Mouse (Mus musculus) brain, embryonic 14.5 days (tissue): ENCODE results near the gene Gimap8. TPM values are rescaled to one million over a fixed set of nuclear protein-coding genes. Genes with fewer than 3 reads are reported as not detected.
A peak's percentile ranks its signal among the peaks of the same experiment; 100 is the strongest.
"Not testable (repeated sequence)": the region's sequence is repeated elsewhere in the genome, so short reads cannot be mapped to it uniquely, and the experiment has no call there.

Source experiments
- DNase-seq: peaks from one replicate; pipeline ENCODE4 v3.0.0-alpha.2; 2011; ENCODE audit warnings: low read depth
- CTCF ChIP-seq: fragments of 200-500 bp; IDR thresholded peaks from 2 replicates; pipeline ENCODE4 v1.5.1; 2012; ENCODE audit warnings: inconsistent platforms, mild to moderate bottlenecking, moderate library complexity, borderline replicate concordance; ENCODE audit not compliant: insufficient read depth, insufficient read length; ENCODE audit errors: extremely low read depth
- POLR2A ChIP-seq: fragments of 200-500 bp; IDR thresholded peaks from 2 replicates; pipeline ENCODE4 v1.6.1; 2012; ENCODE audit warnings: mild to moderate bottlenecking, inconsistent platforms, borderline replicate concordance; ENCODE audit not compliant: poor library complexity, insufficient read depth, insufficient read length, severe bottlenecking; ENCODE audit errors: extremely low read depth
- polyA plus RNA-seq: library from polyadenylated mRNA; depleted of rRNA; stranded (reverse); fragments of >200 nt; gene quantifications from 2 replicates; pipeline ENCODE4 v1.2.3, GENCODE M21; 2012

The Gimap8 gene
- polyA plus RNA-seq, 1 experiment: 1.6 TPM

DNA sequence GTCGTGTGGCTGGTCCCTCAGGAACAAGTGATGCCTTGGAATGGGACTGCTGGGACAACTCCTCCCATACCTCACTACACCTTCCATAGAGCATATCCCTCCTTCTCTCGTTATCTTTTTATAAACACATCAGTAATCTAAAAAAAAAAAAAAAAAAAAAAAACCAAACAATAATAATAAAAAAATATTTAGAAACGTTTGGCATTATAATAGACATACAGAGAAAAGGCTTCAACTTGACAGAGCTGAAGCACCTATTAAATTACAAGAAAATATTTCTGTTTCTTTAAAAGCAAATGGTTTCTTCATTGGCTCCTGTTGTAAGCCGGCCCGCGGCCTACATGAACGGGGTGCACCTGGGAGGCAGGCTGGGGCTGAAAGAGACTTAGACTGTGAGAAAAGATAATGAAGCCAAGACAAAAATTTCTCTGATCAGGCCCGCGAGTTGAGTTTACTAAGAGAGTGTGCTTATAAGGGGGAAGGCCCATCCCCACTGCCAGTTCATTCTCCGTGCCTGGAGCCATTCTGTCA lies 28.4 kb downstream of the Gimap8 start:
- peak; percentile 20 for DNase-seq
- no peak for TF ChIP-seq POLR2A
- TF ChIP-seq CTCF: no peak

- DNase-seq: peak; percentile 2
- TF ChIP-seq POLR2A (no peak), CTCF (no peak)
These were observed 29.2 kb downstream of the Gimap8 start, which contains the start of gene Gimap9 for GRCm38 (mm10) chr6:48675931-48676859. Gimap9 (plus strand) TSS chr6:48676129.

DNA sequence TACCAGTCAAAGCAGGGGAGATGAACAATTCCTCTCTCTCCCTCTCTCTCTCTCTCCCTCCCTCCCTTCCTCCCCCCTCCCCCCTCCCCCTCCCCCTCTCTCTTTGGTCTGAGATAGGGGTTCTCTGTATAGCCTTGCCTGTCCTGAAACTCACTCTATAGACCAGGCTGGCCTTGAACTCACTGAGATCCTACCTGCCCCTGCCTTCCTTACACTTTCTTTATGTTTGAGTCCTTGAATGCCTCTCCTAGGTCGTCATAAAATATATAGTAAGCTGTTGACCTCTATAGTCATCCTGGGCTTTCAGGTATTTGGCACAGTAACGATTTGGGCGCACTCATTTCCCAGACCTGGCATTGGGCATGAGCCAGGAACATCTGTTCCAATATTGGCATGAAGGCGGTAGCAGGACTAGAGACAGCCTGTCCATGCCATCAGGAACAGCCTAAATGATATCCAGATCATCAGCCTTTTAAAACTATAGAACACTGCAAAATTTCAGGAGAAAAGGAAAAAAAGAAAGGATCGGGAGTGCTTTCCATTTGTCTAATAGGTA lies 29.9 kb downstream of the Gimap8 start:
- no peak for DNase-seq
- TF ChIP-seq CTCF (no peak), POLR2A (no peak)

- DNase-seq: no peak
- TF ChIP-seq POLR2A (no peak), CTCF (no peak)
These were observed 30.7 kb downstream of the Gimap8 start for GRCm38 (mm10) chr6:48677492-48678345.

DNA sequence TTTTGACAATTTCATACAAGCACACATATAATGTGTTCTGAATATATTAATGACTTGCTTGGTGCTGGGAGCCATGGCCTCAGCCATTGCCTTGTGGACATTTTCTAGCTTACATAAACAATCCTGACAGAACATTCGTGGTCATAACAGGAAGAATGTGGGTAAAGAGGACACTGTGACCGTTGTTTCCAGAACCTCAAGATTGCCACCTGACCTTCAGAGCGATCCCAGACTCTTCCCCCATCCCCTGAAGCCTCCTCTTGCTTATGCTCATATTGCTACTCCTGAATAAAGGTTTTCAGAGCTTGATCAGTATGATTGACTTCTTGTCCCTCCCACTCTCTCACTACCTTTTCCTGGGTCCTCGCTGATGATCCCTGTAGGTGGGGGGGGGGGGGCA lies 31.4 kb downstream of the Gimap8 start:
- no peak for TF ChIP-seq CTCF
- TF ChIP-seq POLR2A: no peak
- DNase-seq: no peak

DNA sequence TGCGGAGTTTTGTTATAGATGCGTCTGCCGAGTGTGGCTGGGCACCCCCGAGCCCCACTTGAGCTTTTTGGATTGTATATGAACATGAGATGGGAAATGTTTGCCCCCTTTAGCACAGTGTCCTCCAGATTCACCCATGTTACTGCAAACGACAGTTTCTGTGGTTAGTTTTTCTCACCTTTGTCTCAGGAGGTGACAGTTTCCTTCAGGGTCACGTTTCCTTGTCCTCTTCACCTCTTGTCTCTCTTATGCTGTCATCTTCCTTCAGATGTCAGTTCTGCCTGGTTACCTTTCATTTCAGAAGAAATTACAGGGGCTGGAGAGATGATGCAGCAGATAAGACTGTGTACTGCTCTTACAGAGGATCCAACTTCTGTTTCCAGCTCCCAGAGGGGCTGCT lies 32.7 kb downstream of the Gimap8 start:
- DNase-seq: no peak
- TF ChIP-seq POLR2A: no peak
- TF ChIP-seq CTCF: no peak

GRCm38 (mm10) chr6:48680421-48680820 lies 33.4 kb downstream of the Gimap8 start:
- TF ChIP-seq CTCF (no peak), POLR2A (no peak)
- no peak for DNase-seq

GRCm38 (mm10) chr6:48681472-48682090 lies 34.5 kb downstream of the Gimap8 start:
- DNase-seq: no peak
- TF ChIP-seq POLR2A: no peak
- no peak for TF ChIP-seq CTCF

DNA sequence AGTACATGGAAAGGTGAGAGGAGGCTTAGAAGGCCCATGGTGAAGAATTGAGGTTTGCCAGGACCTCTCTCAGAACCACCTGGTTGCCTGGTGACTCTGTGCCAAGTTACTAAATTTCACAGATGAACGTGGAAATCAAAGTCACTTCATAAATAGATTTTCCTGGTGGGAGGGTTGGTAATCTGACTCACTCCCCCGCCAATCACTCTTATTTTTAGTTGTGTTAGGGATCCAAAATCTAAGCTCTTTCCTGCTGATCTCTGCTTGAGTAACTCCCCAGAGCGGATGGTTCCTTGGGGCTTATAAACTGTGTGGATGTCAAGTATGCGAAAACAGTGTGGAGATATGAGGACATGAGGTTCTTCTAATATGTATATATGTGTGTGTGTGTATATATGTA lies 35.2 kb downstream of the Gimap8 start:
- TF ChIP-seq POLR2A (no peak), CTCF (no peak)

GRCm38 (mm10) chr6:48683263-48683821 lies 36.3 kb downstream of the Gimap8 start:
- DNase-seq: not testable (repeated sequence)

More for the DNA sequence above, 35.2 kb downstream of the Gimap8 start:
- no peak for DNase-seq
